Mouse (Mus musculus): ENCODE measurements around the gene Rusc1. TPM values are rescaled to one million over a fixed set of nuclear protein-coding genes. Genes with fewer than 3 reads are reported as not detected.

Rusc1 gene
- total and polyA plus RNA-seq, 3 experiments = 6.4 to 14.4 (median 13.6) TPM

DNA sequence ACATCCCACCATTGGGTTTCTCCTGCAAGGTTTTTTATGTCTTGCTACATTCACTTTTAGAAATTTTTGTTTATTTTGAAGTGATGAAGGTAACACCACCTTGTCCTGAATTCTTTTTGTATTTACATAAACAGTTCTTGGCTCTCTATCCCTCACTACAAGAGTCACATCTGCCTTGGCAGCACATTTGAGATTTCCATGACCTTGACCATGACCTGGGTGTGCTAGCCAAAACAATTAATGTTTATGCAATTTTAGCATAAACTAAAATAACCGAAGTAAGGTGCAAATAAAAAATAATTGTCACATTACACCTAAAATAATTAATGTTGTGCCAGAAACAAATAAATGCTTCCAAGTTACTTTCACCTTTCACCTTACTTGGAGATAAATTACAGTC lies 15.0 kb upstream of the Rusc1 start:
- Histone ChIP-seq H3K9me3 (replicated peaks) (no peaks in the 10 kb centered on the region), H3K36me3 (replicated peaks) (no peaks in the 10 kb centered on the region), H3K4me3 (ENCODE audit: low read depth, low read length) (no peak overlapping the region), H3K4me1 (ENCODE audit: insufficient read depth, low read depth, low read length) (peaks cover 26% of the 10 kb centered on the region), H3K27me3 (ENCODE audit: insufficient read depth, low read length) (no peaks in the 10 kb centered on the region)
- TF ChIP-seq TAL1 (conservative IDR thresholded peaks at IDR 0.05; ENCODE audit: low read depth, low read length) (no peak), GATA2 (IDR thresholded peaks at IDR 0.05; ENCODE audit: borderline replicate concordance, low read depth, low read length) (no peak), GATA1 (IDR thresholded peaks at IDR 0.05; ENCODE audit: borderline replicate concordance, low read length) (no peak), POLR2AphosphoS5 (IDR thresholded peaks at IDR 0.05; ENCODE audit: insufficient replicate concordance, low read depth, low read length) (no peak), CTCF (IDR thresholded peaks at IDR 0.05; ENCODE audit: low read depth, low read length) (no peak)
- no peak for DNase-seq (ENCODE audit: low spot score)
- no peak for ATAC-seq (ENCODE audit: extremely low read depth, insufficient number of reproducible peaks, low FRiP score, poor library complexity, severe bottlenecking)

DNA sequence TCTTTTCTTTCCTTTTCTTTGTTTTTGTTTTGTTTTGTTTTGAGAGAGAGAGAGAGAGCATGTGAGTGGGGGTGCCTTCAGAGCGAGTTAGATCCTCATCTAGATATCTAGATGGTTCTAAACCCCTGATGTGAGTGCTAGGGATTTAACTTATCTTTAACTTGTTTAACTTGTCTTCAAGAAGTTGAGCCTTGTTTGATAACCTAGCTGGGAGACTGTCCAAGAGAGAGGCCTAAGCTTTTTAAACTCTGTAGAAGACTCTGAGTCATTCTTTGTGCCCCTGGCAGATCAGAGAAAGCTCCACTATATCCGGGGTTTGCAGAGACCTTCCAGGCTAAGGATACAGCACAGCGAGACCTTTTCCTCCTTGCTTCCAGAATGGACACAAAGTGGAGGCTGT lies 14.4 kb upstream of the Rusc1 start:
- TF ChIP-seq CTCF (IDR thresholded peaks at IDR 0.05; ENCODE audit: low read depth, low read length) (no peak), TAL1 (conservative IDR thresholded peaks at IDR 0.05; ENCODE audit: low read depth, low read length) (no peak), POLR2AphosphoS5 (IDR thresholded peaks at IDR 0.05; ENCODE audit: insufficient replicate concordance, low read depth, low read length) (no peak), GATA2 (IDR thresholded peaks at IDR 0.05; ENCODE audit: borderline replicate concordance, low read depth, low read length) (no peak), GATA1 (IDR thresholded peaks at IDR 0.05; ENCODE audit: borderline replicate concordance, low read length) (no peak)
- H3K27me3 ChIP-seq (ENCODE audit: insufficient read depth, low read length) = no peaks in the 10 kb centered on the region
- no peaks in the 10 kb centered on the region for H3K36me3 ChIP-seq (replicated peaks)
- no peak overlapping the region for H3K4me3 ChIP-seq (ENCODE audit: low read depth, low read length)
- ATAC-seq (ENCODE audit: extremely low read depth, insufficient number of reproducible peaks, low FRiP score, poor library complexity, severe bottlenecking) = no peak
- H3K4me1 ChIP-seq (ENCODE audit: insufficient read depth, low read depth, low read length) = peaks cover 32% of the 10 kb centered on the region
- H3K9me3 ChIP-seq (replicated peaks) = no peaks in the 10 kb centered on the region
- no peak for DNase-seq (ENCODE audit: low spot score)

DNA sequence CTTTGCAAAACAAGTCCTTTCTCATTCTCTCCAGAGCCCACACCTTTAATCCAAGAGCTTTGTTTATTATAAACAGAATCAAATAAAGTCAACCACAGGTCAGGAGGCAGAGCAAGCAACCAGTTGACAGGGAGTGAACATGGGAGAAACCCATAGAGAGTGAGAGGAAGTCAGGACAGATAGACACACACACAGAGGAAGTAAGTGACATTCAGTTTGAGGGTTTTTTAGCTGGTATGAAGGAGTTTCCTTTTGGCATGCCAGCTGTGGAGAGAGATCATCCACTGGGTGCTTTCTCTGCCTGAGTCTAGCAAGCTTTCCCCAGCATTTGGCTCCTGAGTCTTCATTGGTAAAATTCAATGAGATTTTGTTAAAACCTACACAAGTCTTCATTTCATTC lies 13.8 kb upstream of the Rusc1 start:
- H3K4me1 ChIP-seq (ENCODE audit: insufficient read depth, low read depth, low read length) = peaks cover 38% of the 10 kb centered on the region
- DNase-seq (ENCODE audit: low spot score) (no peak), ATAC-seq (ENCODE audit: extremely low read depth, insufficient number of reproducible peaks, low FRiP score, poor library complexity, severe bottlenecking) (no peak)
- no peaks in the 10 kb centered on the region for H3K36me3 ChIP-seq (replicated peaks)
- H3K27me3 ChIP-seq (ENCODE audit: insufficient read depth, low read length) = no peaks in the 10 kb centered on the region
- TF ChIP-seq GATA2 (IDR thresholded peaks at IDR 0.05; ENCODE audit: borderline replicate concordance, low read depth, low read length) = no peak
- no peak for TF ChIP-seq TAL1 (conservative IDR thresholded peaks at IDR 0.05; ENCODE audit: low read depth, low read length)
- TF ChIP-seq CTCF (IDR thresholded peaks at IDR 0.05; ENCODE audit: low read depth, low read length) = no peak
- no peak for TF ChIP-seq POLR2AphosphoS5 (IDR thresholded peaks at IDR 0.05; ENCODE audit: insufficient replicate concordance, low read depth, low read length)
- TF ChIP-seq GATA1 (IDR thresholded peaks at IDR 0.05; ENCODE audit: borderline replicate concordance, low read length) = no peak
- no peaks in the 10 kb centered on the region for H3K9me3 ChIP-seq (replicated peaks)
- no peak overlapping the region for H3K4me3 ChIP-seq (ENCODE audit: low read depth, low read length)

DNA sequence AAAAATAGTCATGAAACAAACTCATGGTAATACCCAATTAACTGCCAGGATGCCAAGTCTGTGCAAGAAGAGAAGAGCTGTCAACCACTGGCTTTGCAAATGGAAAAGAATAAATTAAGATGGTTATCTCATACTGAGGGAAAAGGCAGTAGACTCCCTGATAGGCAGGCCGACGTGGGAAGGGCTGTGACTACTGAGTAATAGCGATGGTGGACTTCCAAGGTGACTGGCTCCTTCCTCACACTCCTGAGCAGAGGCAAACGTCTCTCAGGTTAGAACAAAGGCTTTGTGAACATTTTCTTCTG lies 10.1 kb upstream of the Rusc1 start:
- no peak overlapping the region for H3K4me3 ChIP-seq (ENCODE audit: low read depth, low read length)
- no peak for DNase-seq (ENCODE audit: low spot score)
- peaks cover 60% of the 10 kb centered on the region for H3K4me1 ChIP-seq (ENCODE audit: insufficient read depth, low read depth, low read length)
- no peaks in the 10 kb centered on the region for H3K9me3 ChIP-seq (replicated peaks)
- TF ChIP-seq TAL1 (conservative IDR thresholded peaks at IDR 0.05; ENCODE audit: low read depth, low read length) (no peak), CTCF (IDR thresholded peaks at IDR 0.05; ENCODE audit: low read depth, low read length) (no peak), GATA1 (IDR thresholded peaks at IDR 0.05; ENCODE audit: borderline replicate concordance, low read length) (no peak), POLR2AphosphoS5 (IDR thresholded peaks at IDR 0.05; ENCODE audit: insufficient replicate concordance, low read depth, low read length) (no peak), GATA2 (IDR thresholded peaks at IDR 0.05; ENCODE audit: borderline replicate concordance, low read depth, low read length) (no peak)
- H3K36me3 ChIP-seq (replicated peaks) = peaks cover 28% of the 10 kb centered on the region
- ATAC-seq (ENCODE audit: extremely low read depth, insufficient number of reproducible peaks, low FRiP score, poor library complexity, severe bottlenecking) = no peak
- no peaks in the 10 kb centered on the region for H3K27me3 ChIP-seq (ENCODE audit: insufficient read depth, low read length)

DNA sequence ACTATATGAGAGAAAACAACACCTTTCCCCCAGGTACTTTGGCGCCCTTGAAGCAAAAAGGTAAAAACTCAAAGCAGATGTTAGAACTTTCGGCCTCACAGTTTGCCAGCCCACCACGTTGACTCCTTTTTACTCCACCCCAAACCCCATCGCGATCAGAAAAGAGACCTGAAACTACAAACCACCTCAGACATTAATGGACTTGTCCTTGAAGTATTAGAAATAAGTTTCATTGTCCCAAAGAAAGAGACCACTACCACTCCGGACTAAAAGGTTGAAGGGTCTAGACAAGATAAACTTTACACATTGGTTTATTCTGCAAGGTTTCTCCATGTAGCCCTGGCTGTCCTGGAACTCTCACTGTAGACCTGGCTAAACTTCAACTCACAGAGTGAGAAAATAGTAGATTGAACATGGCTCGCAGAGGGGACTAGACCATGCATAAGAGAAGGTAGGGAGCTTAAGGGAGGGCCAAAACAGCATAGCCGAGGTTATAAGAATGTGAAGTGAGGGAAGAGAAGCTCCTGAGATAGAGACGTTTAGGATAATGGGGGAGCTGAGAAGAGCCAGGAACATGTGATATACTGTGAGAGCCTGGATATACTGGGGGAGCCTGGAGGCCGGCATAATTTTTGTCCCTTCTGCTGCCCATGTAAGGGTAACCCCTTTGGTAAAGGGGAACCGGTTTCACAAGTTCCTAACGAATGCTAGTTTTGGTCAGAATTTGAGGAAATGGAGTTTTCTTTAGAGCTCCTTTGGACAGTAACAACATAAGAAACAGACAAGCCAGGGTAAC lies 9.6 kb upstream of the Rusc1 start:
- peaks cover 33% of the 10 kb centered on the region for H3K36me3 ChIP-seq (replicated peaks)
- ATAC-seq (ENCODE audit: extremely low read depth, insufficient number of reproducible peaks, low FRiP score, poor library complexity, severe bottlenecking) (no peak), DNase-seq (ENCODE audit: low spot score) (no peak)
- TF ChIP-seq GATA2 (IDR thresholded peaks at IDR 0.05; ENCODE audit: borderline replicate concordance, low read depth, low read length) (no peak), POLR2AphosphoS5 (IDR thresholded peaks at IDR 0.05; ENCODE audit: insufficient replicate concordance, low read depth, low read length) (no peak), CTCF (IDR thresholded peaks at IDR 0.05; ENCODE audit: low read depth, low read length) (no peak), TAL1 (conservative IDR thresholded peaks at IDR 0.05; ENCODE audit: low read depth, low read length) (no peak), GATA1 (IDR thresholded peaks at IDR 0.05; ENCODE audit: borderline replicate concordance, low read length) (no peak)
- peaks cover 63% of the 10 kb centered on the region for H3K4me1 ChIP-seq (ENCODE audit: insufficient read depth, low read depth, low read length)
- H3K9me3 ChIP-seq (replicated peaks) = no peaks in the 10 kb centered on the region
- H3K27me3 ChIP-seq (ENCODE audit: insufficient read depth, low read length) = no peaks in the 10 kb centered on the region
- H3K4me3 ChIP-seq (ENCODE audit: low read depth, low read length) = peak overlapping the region; percentile 87; the same call in 1 of the 2 replicates

DNA sequence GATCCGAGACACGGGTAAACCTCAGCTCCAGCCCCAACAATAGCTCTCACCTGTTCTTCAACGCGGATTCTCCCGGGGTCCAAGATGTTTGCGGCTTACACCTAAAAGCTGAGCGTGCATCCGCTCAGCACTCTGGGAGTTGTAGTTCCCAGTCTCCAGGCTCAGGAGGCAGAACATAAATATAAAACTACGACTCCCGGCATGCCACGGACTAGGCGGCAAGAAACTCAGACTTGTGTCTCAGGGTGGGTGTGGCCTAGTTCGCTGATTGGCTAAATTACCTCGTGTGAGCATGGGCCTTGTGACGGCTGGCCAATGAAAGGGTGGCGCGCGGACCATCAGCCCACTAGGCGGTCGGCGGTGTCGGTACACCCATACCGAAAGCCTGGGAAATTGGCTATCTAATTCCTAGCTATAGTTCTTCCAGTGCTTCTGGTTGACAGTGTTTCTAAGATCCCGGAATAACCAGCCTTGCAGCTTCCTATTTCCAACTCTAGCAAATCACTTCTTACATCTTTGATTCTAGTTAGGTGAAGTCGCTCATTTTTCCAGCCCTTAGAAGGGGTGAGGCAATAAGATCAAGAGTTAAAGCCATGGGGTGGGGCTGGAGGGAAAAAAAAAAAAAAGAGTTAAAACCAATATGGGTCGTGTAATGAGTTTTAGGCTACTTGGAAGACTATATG lies 8.8 kb upstream of the Rusc1 start, which contains the start of gene Fdps:
TSS of gene Fdps (minus strand) at position 148 of the 683 bp plus-strand sequence.
- DNase-seq (ENCODE audit: low spot score) = peak; percentile 93
- no peaks in the 10 kb centered on the region for H3K27me3 ChIP-seq (ENCODE audit: insufficient read depth, low read length)
- H3K36me3 ChIP-seq (replicated peaks) = peaks cover 41% of the 10 kb centered on the region
- TF ChIP-seq POLR2AphosphoS5 (IDR thresholded peaks at IDR 0.05; ENCODE audit: insufficient replicate concordance, low read depth, low read length) (no peak), TAL1 (conservative IDR thresholded peaks at IDR 0.05; ENCODE audit: low read depth, low read length) (no peak), GATA1 (IDR thresholded peaks at IDR 0.05; ENCODE audit: borderline replicate concordance, low read length) (no peak), CTCF (IDR thresholded peaks at IDR 0.05; ENCODE audit: low read depth, low read length) (no peak), GATA2 (IDR thresholded peaks at IDR 0.05; ENCODE audit: borderline replicate concordance, low read depth, low read length) (no peak)
- H3K9me3 ChIP-seq (replicated peaks) = no peaks in the 10 kb centered on the region
- H3K4me1 ChIP-seq (ENCODE audit: insufficient read depth, low read depth, low read length) = peaks cover 65% of the 10 kb centered on the region
- peak; percentile 98 for ATAC-seq (ENCODE audit: extremely low read depth, insufficient number of reproducible peaks, low FRiP score, poor library complexity, severe bottlenecking)
- peak within 1 kb of the TSS; percentile 87 for H3K4me3 ChIP-seq (ENCODE audit: low read depth, low read length)

Data from G1E (cell line).